Mouse (Mus musculus): ENCODE results near the gene Ulk3.

- TF ChIP-seq ZC3H11A (IDR thresholded peaks at IDR 0.05; ENCODE audit: borderline replicate concordance, low read depth, low read length) (no peak), ZNF384 (IDR thresholded peaks at IDR 0.05; ENCODE audit: low read depth, low read length) (no peak), HCFC1 (IDR thresholded peaks at IDR 0.05; ENCODE audit: borderline replicate concordance, insufficient read depth, low read length) (no peak)
These were observed 50.5 kb downstream of the Ulk3 start for GRCm38 (mm10) chr9:57639661-57640328.
